Mouse (Mus musculus): ENCODE measurements around the gene Ttc28.

DNA sequence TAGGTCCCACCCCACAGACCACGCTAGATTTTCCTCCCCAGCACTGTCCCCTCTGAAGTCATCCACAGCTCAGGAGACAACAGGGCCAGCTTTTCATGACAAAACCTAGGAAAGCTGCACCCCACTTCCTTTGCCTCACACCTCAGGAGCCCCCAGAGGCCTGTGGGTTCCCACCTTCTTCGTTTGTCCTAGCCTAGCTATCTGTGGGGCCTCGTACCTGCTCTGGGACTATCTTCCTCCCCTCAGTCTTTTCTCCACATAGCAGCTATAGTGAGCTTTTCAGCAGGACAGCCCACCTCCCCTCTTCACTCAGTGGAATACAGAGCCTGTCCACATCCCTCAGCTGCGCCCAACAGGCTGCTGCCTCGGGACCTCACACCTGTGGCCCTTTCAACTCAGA is 418.2 kb downstream of the Ttc28 start:
- TF ChIP-seq HCFC1 (IDR thresholded peaks at IDR 0.05; ENCODE audit: borderline replicate concordance, insufficient read depth, low read length) (no peak), ZNF384 (IDR thresholded peaks at IDR 0.05; ENCODE audit: low read depth, low read length) (no peak), ZC3H11A (IDR thresholded peaks at IDR 0.05; ENCODE audit: borderline replicate concordance, low read depth, low read length) (no peak), MAFK (IDR thresholded peaks at IDR 0.05; ENCODE audit: insufficient read depth, low read depth, low read length) (no peak), CHD2 (IDR thresholded peaks at IDR 0.05; ENCODE audit: low read depth, low read length) (no peak)
